Mouse (Mus musculus) intestine, embryonic 14.5 days (tissue): ENCODE data around the gene Klra10. TPM values are rescaled to one million over a fixed set of nuclear protein-coding genes. Genes with fewer than 3 reads are reported as not detected.
"Not testable (repeated sequence)": the region's sequence is repeated elsewhere in the genome, so short reads cannot be mapped to it uniquely, and the experiment has no call there.

Experiments used
- ATAC-seq: fragments of 200-750 bp; cut with Nextera tagmentation; replicated peaks from 2 replicates; pipeline ENCODE4 v1.8.0; 2017; ENCODE audit warnings: low read depth, moderate number of reproducible peaks, moderate TSS enrichment, moderate library complexity; ENCODE audit not compliant: low FRiP score, low TSS enrichment
- DNase-seq: peaks from one replicate; pipeline ENCODE4 v3.0.0-alpha.2; 2018; ENCODE audit warnings: low spot score
- H3K27ac ChIP-seq: fragments of 300-500 bp; sonication (generic); 2 replicates; pipeline ENCODE4 v1.5.1; 2014; ENCODE audit warnings: low read depth, mild to moderate bottlenecking, control low read depth
- H3K27me3 ChIP-seq: fragments of 300-500 bp; sonication (generic); replicated peaks from 2 replicates; pipeline ENCODE4 v1.6.1; 2014; ENCODE audit warnings: low read length, control low read depth; ENCODE audit not compliant: control insufficient read depth, insufficient read depth
- H3K36me3 ChIP-seq: fragments of 300-500 bp; sonication (generic); 2 replicates; pipeline ENCODE4 v1.6.1; 2014; ENCODE audit warnings: low read length, control low read depth; ENCODE audit not compliant: control insufficient read depth, insufficient read depth
- H3K4me1 ChIP-seq: fragments of 300-500 bp; sonication (generic); replicated peaks from 2 replicates; pipeline ENCODE4 v1.6.1; 2014; ENCODE audit warnings: low read length, control low read depth, mixed read lengths; ENCODE audit not compliant: control insufficient read depth, insufficient read depth
- H3K4me2 ChIP-seq: fragments of 300-500 bp; sonication (generic); 2 replicates; pipeline ENCODE4 v1.6.1; 2014; ENCODE audit warnings: low read length
- H3K4me3 ChIP-seq: fragments of 300-500 bp; sonication (generic); 2 replicates; pipeline ENCODE4 v1.5.1; 2014; ENCODE audit warnings: low read depth, low read length, control low read depth, mixed read lengths
- H3K9ac ChIP-seq: fragments of 300-500 bp; sonication (generic); 2 replicates; pipeline ENCODE4 v1.6.1; 2014; ENCODE audit warnings: mild to moderate bottlenecking, low read length
- H3K9me3 ChIP-seq: fragments of 300-500 bp; sonication (generic); 2 replicates; pipeline ENCODE4 v1.6.1; 2016; ENCODE audit warnings: low read length, control low read depth; ENCODE audit not compliant: control insufficient read depth
- WGBS: fragments of 180-500 bp; shearing (Covaris S2); extraction: QIAGEN DNeasy Blood & Tissue Kit; methylation state at CpG from one replicate; pipeline ENCODE4 v1.1.7; 2014; 5-methylcytosine and 5-hydroxymethylcytosine counted together
- polyA plus RNA-seq: library from polyadenylated mRNA; unstranded; fragments of >200 nt; fragmentation: Nextera tagmentation; extraction: Ambion mirVana; gene quantifications from 2 replicates; pipeline ENCODE4 v1.2.1, GENCODE M21; 2014

The Klra10 gene
- polyA plus RNA-seq, result not detected in 2 replicates

- not testable (repeated sequence) for H3K27ac ChIP-seq, H3K4me3 ChIP-seq, H3K9me3 ChIP-seq, H3K4me2 ChIP-seq, H3K27me3 ChIP-seq, DNase-seq, H3K4me1 ChIP-seq, ATAC-seq, H3K36me3 ChIP-seq, H3K9ac ChIP-seq
- whole genome bisulfite sequencing, result 55% methylated on average over 1 of the region's 1 CpGs
Measured at GRCm38 (mm10) chr6:130281828-130282227, at the start of gene Klra10. Gene Klra10 (minus strand): TSS chr6:130281928.

GRCm38 (mm10) chr6:130287984-130288649 is 6.4 kb upstream of the Klra10 start:
- Histone ChIP-seq H3K4me1 (no peaks in the 10 kb centered on the region), H3K4me3 (no peak overlapping the region), H3K27ac (no peak overlapping the region), H3K27me3 (no peaks in the 10 kb centered on the region), H3K9ac (no peak overlapping the region), H3K9me3 (no peaks in the 10 kb centered on the region), H3K4me2 (no peak overlapping the region), H3K36me3 (no peaks in the 10 kb centered on the region)
- no peak for DNase-seq
- ATAC-seq, result no peak

GRCm38 (mm10) chr6:130255326-130255725 is 26.4 kb downstream of the Klra10 start:
- Histone ChIP-seq H3K4me2 (no peak overlapping the region), H3K9ac (no peak overlapping the region), H3K4me1 (no peaks in the 10 kb centered on the region), H3K4me3 (no peak overlapping the region), H3K9me3 (no peaks in the 10 kb centered on the region; the same call in 1 of the 2 replicates), H3K36me3 (no peaks in the 10 kb centered on the region), H3K27me3 (no peaks in the 10 kb centered on the region), H3K27ac (no peak overlapping the region)
- ATAC-seq, result no peak
- WGBS, result 95% methylated on average over 2 of the region's 2 CpGs
- DNase-seq, result no peak

- Histone ChIP-seq H3K4me1 (no peaks in the 10 kb centered on the region), H3K27me3 (no peaks in the 10 kb centered on the region), H3K4me2 (no peak overlapping the region), H3K4me3 (no peak overlapping the region), H3K9me3 (no peaks in the 10 kb centered on the region), H3K9ac (no peak overlapping the region), H3K36me3 (no peaks in the 10 kb centered on the region), H3K27ac (no peak overlapping the region)
- no peak for DNase-seq
- WGBS, result 67% methylated on average over 2 of the region's 2 CpGs
- no peak for ATAC-seq
Measured at GRCm38 (mm10) chr6:130237536-130237935, 44.2 kb downstream of the Klra10 start.

- Histone ChIP-seq H3K4me2 (no peak overlapping the region), H3K27ac (no peak overlapping the region), H3K9me3 (0 out of 2 replicates have a peak, but pooled peaks cover 3% of the 10 kb centered on the region), H3K9ac (no peak overlapping the region), H3K4me3 (no peak overlapping the region), H3K27me3 (no peaks in the 10 kb centered on the region), H3K36me3 (no peaks in the 10 kb centered on the region), H3K4me1 (no peaks in the 10 kb centered on the region)
- DNase-seq (no peak), ATAC-seq (no peak)
- WGBS, result 33% methylated on average over 1 of the region's 1 CpGs
Measured at GRCm38 (mm10) chr6:130236635-130237034, 45.1 kb downstream of the Klra10 start.

GRCm38 (mm10) chr6:130233222-130233621 is 48.5 kb downstream of the Klra10 start, which contains the start of gene Klra7:
Gene Klra7 (minus strand): TSS chr6:130233322.
- DNase-seq (no peak), ATAC-seq (no peak)
- no peaks in the 10 kb centered on the region for H3K27me3 ChIP-seq
- H3K4me2 ChIP-seq, result no peak within 1 kb of the TSS
- 0 out of 2 replicates have a peak, but pooled peaks cover 3% of the 10 kb centered on the region for H3K9me3 ChIP-seq
- H3K27ac ChIP-seq, result no peak within 1 kb of the TSS
- no peak within 1 kb of the TSS for H3K9ac ChIP-seq
- H3K4me1 ChIP-seq, result no peaks in the 10 kb centered on the region
- no peaks in the 10 kb centered on the region for H3K36me3 ChIP-seq
- H3K4me3 ChIP-seq, result no peak within 1 kb of the TSS

Other genes starting within 250 kb of the Klra10 start
- not detected in 2 replicates for gene Klra4, start 214.7 kb downstream of the Klra10 start, polyA plus RNA-seq
- not detected in 2 replicates for gene Klra8, start 152.0 kb downstream of the Klra10 start, polyA plus RNA-seq
- gene Klra9, start 88.8 kb downstream of the Klra10 start, polyA plus RNA-seq, result not detected in 2 replicates
- gene Klra7, start 48.6 kb downstream of the Klra10 start, polyA plus RNA-seq, result not detected in 2 replicates
- gene Klra3, start 55.6 kb upstream of the Klra10 start, polyA plus RNA-seq, result not detected in 2 replicates
- gene Klra1, start 104.9 kb upstream of the Klra10 start, polyA plus RNA-seq, result not detected in 2 replicates